8 mouse cellular contexts compared by ENCODE assay signal in the genomic region with DNA sequence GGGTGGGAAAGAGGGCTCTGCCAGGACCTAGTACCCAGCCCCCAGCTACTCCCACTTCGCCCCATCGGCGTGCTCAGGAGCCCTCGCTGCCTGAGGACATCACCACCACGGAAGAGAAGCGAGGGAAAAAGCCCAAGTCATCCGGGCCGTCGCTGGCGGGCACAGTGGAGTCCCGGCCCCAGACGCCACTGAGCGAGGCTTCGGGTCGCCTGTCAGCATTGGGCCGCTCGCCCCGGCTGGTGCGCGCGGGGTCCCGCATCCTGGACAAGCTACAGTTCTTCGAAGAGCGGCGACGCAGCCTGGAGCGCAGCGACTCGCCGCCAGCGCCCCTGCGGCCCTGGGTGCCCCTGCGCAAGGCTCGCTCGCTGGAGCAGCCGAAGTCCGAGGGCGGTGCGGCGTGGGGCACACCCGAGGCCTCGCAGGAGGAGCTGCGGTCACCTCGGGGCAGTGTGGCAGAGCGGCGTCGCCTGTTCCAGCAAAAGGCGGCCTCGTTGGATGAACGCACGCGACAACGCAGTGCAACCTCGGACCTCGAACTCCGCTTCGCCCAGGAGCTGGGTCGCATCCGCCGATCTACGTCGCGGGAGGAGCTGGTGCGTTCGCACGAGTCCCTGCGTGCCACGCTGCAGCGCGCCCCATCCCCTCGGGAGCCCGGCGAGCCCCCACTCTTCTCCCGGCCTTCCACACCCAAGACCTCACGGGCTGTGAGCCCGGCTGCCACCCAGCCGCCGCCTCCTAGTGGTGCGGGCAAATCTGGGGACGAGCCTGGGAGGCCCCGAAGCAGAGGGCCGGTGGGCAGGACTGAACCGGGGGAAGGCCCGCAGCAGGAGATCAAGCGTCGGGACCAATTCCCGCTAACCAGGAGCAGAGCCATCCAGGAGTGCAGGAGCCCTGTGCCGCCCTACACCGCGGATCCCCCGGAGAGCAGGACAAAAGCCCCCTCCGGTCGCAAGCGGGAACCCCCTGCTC. TPM values are rescaled to one million over a fixed set of nuclear protein-coding genes. Genes with fewer than 3 reads are reported as not detected.
DNase-seq lines count a peak whose midpoint lies in the region; ATAC-seq and TF ChIP-seq lines count a peak whose summit lies in the region.

No protein-coding gene starts in this region.

- H3K27me3 ChIP-seq in kidney, postnatal 0 days (ENCODE audit: insufficient read depth, low read length) = no peaks in the 10 kb centered on the region
- peaks cover 9% of the 10 kb centered on the region for H3K27me3 ChIP-seq in hindbrain, embryonic 16.5 days (replicated peaks; ENCODE audit: control insufficient read depth, insufficient read depth, low read length)
- peaks cover 63% of the 10 kb centered on the region for H3K27me3 ChIP-seq in neural tube, embryonic 13.5 days

- no peaks in the 10 kb centered on the region for H3K9me3 ChIP-seq in kidney, postnatal 0 days (replicated peaks; ENCODE audit: low read length)
- H3K9me3 ChIP-seq in hindbrain, embryonic 16.5 days (ENCODE audit: control insufficient read depth, low read length) = no peaks in the 10 kb centered on the region
- H3K9me3 ChIP-seq in neural tube, embryonic 13.5 days = no peaks in the 10 kb centered on the region

- H3K9ac ChIP-seq in kidney, postnatal 0 days (ENCODE audit: low read depth, low read length) = peak overlapping the region; percentile 35; the same call in 1 of the 2 replicates
- peak overlapping the region; percentile 38 for H3K9ac ChIP-seq in hindbrain, embryonic 16.5 days (ENCODE audit: low read depth, low read length)
- H3K9ac ChIP-seq in neural tube, embryonic 13.5 days = peak overlapping the region; percentile 59

- peak overlapping the region; percentile 17; the same call in 1 of the 2 replicates for H3K4me3 ChIP-seq in kidney, postnatal 0 days (replicated peaks; ENCODE audit: low read depth, low read length)
- peak overlapping the region; percentile 19 for H3K4me3 ChIP-seq in hindbrain, embryonic 16.5 days (ENCODE audit: low read length)
- peak overlapping the region; percentile 25 for H3K4me3 ChIP-seq in neural tube, embryonic 13.5 days

- TF ChIP-seq CTCF in kidney, postnatal 0 days (IDR thresholded peaks at IDR 0.05; ENCODE audit: low read depth) = peak; percentile 37; the same call in 1 of the 2 replicates

- DNase-seq in kidney, postnatal 0 days (ENCODE audit: low spot score) = no peak
- DNase-seq in kidney, adult 18-20 months = no peak
- peak; percentile 55 for DNase-seq in embryo, embryonic 9.5 days (ENCODE audit: extremely low spot score)
- DNase-seq in gastrocnemius, postnatal 10 days = no peak
- no peak for DNase-seq in layer of hippocampus, adult 9-11 months
- no peak for DNase-seq in adrenal gland, postnatal 25 days

- no peaks in the 10 kb centered on the region for H3K36me3 ChIP-seq in kidney, postnatal 0 days (ENCODE audit: insufficient read depth, low read length)
- H3K36me3 ChIP-seq in hindbrain, embryonic 16.5 days (ENCODE audit: control insufficient read depth, insufficient read depth, low read length) = no peaks in the 10 kb centered on the region; the same call in 1 of the 2 replicates
- H3K36me3 ChIP-seq in neural tube, embryonic 13.5 days = peaks cover 15% of the 10 kb centered on the region; the same call in 1 of the 2 replicates

- H3K4me2 ChIP-seq in kidney, postnatal 0 days (ENCODE audit: low read length) = peak overlapping the region; percentile 41
- peak overlapping the region; percentile 46 for H3K4me2 ChIP-seq in hindbrain, embryonic 16.5 days (ENCODE audit: low read length)
- H3K4me2 ChIP-seq in neural tube, embryonic 13.5 days = peak overlapping the region; percentile 53

- peak; percentile 13; the same call in 1 of the 2 replicates for ATAC-seq in kidney, postnatal 0 days (replicated peaks; ENCODE audit: low FRiP score, low read depth)
- no peak for ATAC-seq in hindbrain, embryonic 16.5 days
- 0 out of 2 replicates have a peak, but pooled peaks have one; percentile 10 for ATAC-seq in neural tube, embryonic 13.5 days (ENCODE audit: low read depth)

- no peak overlapping the region for H3K27ac ChIP-seq in kidney, postnatal 0 days
- no peak overlapping the region for H3K27ac ChIP-seq in hindbrain, embryonic 16.5 days (ENCODE audit: low read depth, low read length)
- no peak overlapping the region for H3K27ac ChIP-seq in neural tube, embryonic 13.5 days (replicated peaks)

- 25% methylated on average over 94 of the region's 94 CpGs for WGBS in kidney, postnatal 0 days
- WGBS in hindbrain, embryonic 16.5 days = 7% methylated on average over 77 of the region's 94 CpGs
- WGBS in neural tube, embryonic 13.5 days = 3% methylated on average over 94 of the region's 94 CpGs

- peaks cover 20% of the 10 kb centered on the region for H3K4me1 ChIP-seq in kidney, postnatal 0 days (replicated peaks; ENCODE audit: insufficient read depth, low read length)
- H3K4me1 ChIP-seq in hindbrain, embryonic 16.5 days (ENCODE audit: control insufficient read depth, insufficient read depth, low read depth, low read length) = peaks cover 38% of the 10 kb centered on the region
- peaks cover 65% of the 10 kb centered on the region for H3K4me1 ChIP-seq in neural tube, embryonic 13.5 days (replicated peaks)

RNA-seq across cellular contexts. Expression of gene Speg, which starts 13.1 kb away (rescaled TPM):
- 40.1 and 44.3 TPM in 2 replicates for polyA plus RNA-seq in kidney, postnatal 0 days (2015; fragmentation: Nextera tagmentation; extraction: Ambion mirVana)
- 20.3 and 20.4 TPM in 2 replicates for polyA plus RNA-seq in hindbrain, embryonic 16.5 days (2015; fragmentation: Nextera tagmentation; extraction: Ambion mirVana)
- polyA plus RNA-seq in neural tube, embryonic 13.5 days (2015; fragmentation: Nextera tagmentation; extraction: Ambion mirVana) = 17.8 and 21.4 TPM in 2 replicates
- total RNA-seq in gastrocnemius, postnatal 10 days (2021) = 100 to 1,000 TPM; 196 to 209 TPM
- total RNA-seq in adrenal gland, postnatal 25 days (2021) = 15.8 and 18.1 TPM in 2 replicates

RNA-seq across cellular contexts. Expression of gene Des, which starts 28.1 kb away (rescaled TPM):
- 18.6 and 19.1 TPM in 2 replicates for polyA plus RNA-seq in kidney, postnatal 0 days (2015; fragmentation: Nextera tagmentation; extraction: Ambion mirVana)
- 1.7 and 10.9 TPM in 2 replicates for polyA plus RNA-seq in hindbrain, embryonic 16.5 days (2015; fragmentation: Nextera tagmentation; extraction: Ambion mirVana)
- 3.3 and 7.7 TPM in 2 replicates for polyA plus RNA-seq in neural tube, embryonic 13.5 days (2015; fragmentation: Nextera tagmentation; extraction: Ambion mirVana)
- total RNA-seq in gastrocnemius, postnatal 10 days (2021) = 1,000 to 10,000 TPM; 1,482 to 1,503 TPM
- total RNA-seq in adrenal gland, postnatal 25 days (2021) = 9.3 and 14.1 TPM in 2 replicates

RNA-seq across cellular contexts. Expression of gene Gmppa, which starts 47.5 kb away (rescaled TPM):
- polyA plus RNA-seq in kidney, postnatal 0 days (2015; fragmentation: Nextera tagmentation; extraction: Ambion mirVana) = 69.5 and 72.5 TPM in 2 replicates
- 77.8 and 78.4 TPM in 2 replicates for polyA plus RNA-seq in hindbrain, embryonic 16.5 days (2015; fragmentation: Nextera tagmentation; extraction: Ambion mirVana)
- 74.4 and 75.9 TPM in 2 replicates for polyA plus RNA-seq in neural tube, embryonic 13.5 days (2015; fragmentation: Nextera tagmentation; extraction: Ambion mirVana)
- 10 to 100 TPM; 35.6 to 39.7 TPM for total RNA-seq in gastrocnemius, postnatal 10 days (2021)
- total RNA-seq in adrenal gland, postnatal 25 days (2021) = 78.5 and 82.3 TPM in 2 replicates
